Mouse (Mus musculus) thymus, adult 18-20 months (tissue): ENCODE data around the gene Lonp2.

Experiments
- DNase-seq, 2 experiments: peaks; one replicate each; pipeline ENCODE4 v3.0.0; 2022; ENCODE audit warnings: mixed read lengths in 2 of 2

Lonp2 gene

GRCm38 (mm10) chr8:86623911-86624731 lies at the start of gene Lonp2:
Lonp2 (plus strand) TSS chr8:86624043.
- DNase-seq = peak; percentile 97 to 98

GRCm38 (mm10) chr8:86577547-86577946 lies 46.3 kb upstream of the Lonp2 start:
- DNase-seq = no peak

GRCm38 (mm10) chr8:86578076-86578475 lies 45.8 kb upstream of the Lonp2 start:
- no peak for DNase-seq

GRCm38 (mm10) chr8:86578693-86579092 lies 45.1 kb upstream of the Lonp2 start:
- no peak for DNase-seq

GRCm38 (mm10) chr8:86580458-86580857 lies 43.4 kb upstream of the Lonp2 start, which contains the start of gene Abcc12:
Abcc12 (minus strand) TSS chr8:86580686.
- no peak for DNase-seq

- no peak for DNase-seq
These were observed 41.9 kb upstream of the Lonp2 start for GRCm38 (mm10) chr8:86581921-86582331.

- DNase-seq = peak; percentile 46 to 64
These were observed 38.7 kb upstream of the Lonp2 start for GRCm38 (mm10) chr8:86585118-86585517.

- peak; percentile 61 to 63 for DNase-seq
These were observed 38.3 kb upstream of the Lonp2 start for GRCm38 (mm10) chr8:86585532-86585931.

- DNase-seq = no peak
These were observed 37.8 kb upstream of the Lonp2 start for GRCm38 (mm10) chr8:86586058-86586457.

- DNase-seq = no peak
These were observed 37.2 kb upstream of the Lonp2 start for GRCm38 (mm10) chr8:86586642-86587041.

- DNase-seq = no peak
These were observed 35.5 kb upstream of the Lonp2 start for GRCm38 (mm10) chr8:86588338-86588737.

GRCm38 (mm10) chr8:86593099-86593498 lies 30.7 kb upstream of the Lonp2 start:
- DNase-seq = no peak

- DNase-seq = no peak
These were observed 29.6 kb upstream of the Lonp2 start for GRCm38 (mm10) chr8:86594159-86594796.

- no peak for DNase-seq
These were observed 28.2 kb upstream of the Lonp2 start for GRCm38 (mm10) chr8:86595671-86596070.

GRCm38 (mm10) chr8:86597681-86598080 lies 26.2 kb upstream of the Lonp2 start:
- DNase-seq = no peak

GRCm38 (mm10) chr8:86599299-86599698 lies 24.5 kb upstream of the Lonp2 start:
- no peak for DNase-seq

GRCm38 (mm10) chr8:86600311-86600710 lies 23.5 kb upstream of the Lonp2 start:
- no peak for DNase-seq

- DNase-seq = no peak
These were observed 20.7 kb upstream of the Lonp2 start for GRCm38 (mm10) chr8:86603174-86603573.

GRCm38 (mm10) chr8:86604676-86605075 lies 19.2 kb upstream of the Lonp2 start:
- no peak for DNase-seq

GRCm38 (mm10) chr8:86613798-86614197 lies 10.0 kb upstream of the Lonp2 start:
- no peak for DNase-seq

- DNase-seq = no peak
These were observed 8.6 kb upstream of the Lonp2 start for GRCm38 (mm10) chr8:86615095-86615769.

- DNase-seq = no peak
These were observed 6.0 kb upstream of the Lonp2 start for GRCm38 (mm10) chr8:86617759-86618387.

GRCm38 (mm10) chr8:86623551-86623910 lies 312 bp upstream of the Lonp2 start:
- DNase-seq = no peak
